Mouse (Mus musculus) cerebellum, adult 2 months (tissue): ENCODE results near the gene Grm7.

Source experiments
- CTCF ChIP-seq: fragments of 200-500 bp; IDR thresholded peaks from 2 replicates; pipeline ENCODE4 v1.5.1; 2011; ENCODE audit warnings: low read depth, mild to moderate bottlenecking, control low read depth, low read length, moderate library complexity, borderline replicate concordance; ENCODE audit not compliant: insufficient read depth
- POLR2A ChIP-seq: fragments of 200-500 bp; IDR thresholded peaks from 2 replicates; pipeline ENCODE4 v1.6.1; 2011; ENCODE audit warnings: low read length, control low read depth, borderline replicate concordance; ENCODE audit not compliant: insufficient read depth

- TF ChIP-seq CTCF (no peak), POLR2A (no peak)
Measured at GRCm38 (mm10) chr6:110812214-110812613, 166.8 kb downstream of the Grm7 start.
